Mouse (Mus musculus): ENCODE data around the gene Arl16. TPM values are rescaled to one million over a fixed set of nuclear protein-coding genes. Genes with fewer than 3 reads are reported as not detected.

Gene Arl16
- total and polyA plus RNA-seq, 3 experiments: 20.0 to 20.8 TPM; not detected in 1

GRCm38 (mm10) chr11:120484265-120484981 lies 17.0 kb upstream of the Arl16 start, which contains the start of gene Mrpl12:
Gene Mrpl12, plus strand, starts transcription at chr11:120484613.
- Histone ChIP-seq H3K4me1 (ENCODE audit: control insufficient read depth in 1 of 2, insufficient read depth in 2 of 2, low read length in 2 of 2) (peaks cover 3 to 13% of the 10 kb centered on the region in 2 experiments; a peak in 3 of 4 replicates), H3K9ac (ENCODE audit: control insufficient read depth, low read depth, low read length, poor library complexity, severe bottlenecking) (peak within 1 kb of the TSS; percentile 86), H3K36me3 (ENCODE audit: control insufficient read depth in 1 of 2, insufficient read depth in 2 of 2, low read length in 2 of 2) (peaks cover 7 to 10% of the 10 kb centered on the region in 2 experiments), H3K79me2 (ENCODE audit: control insufficient read depth, insufficient read depth, low read length, poor library complexity) (peaks cover 30% of the 10 kb centered on the region), H3K27me3 (ENCODE audit: control insufficient read depth in 1 of 2, insufficient read depth in 2 of 2, low read length in 2 of 2) (no peaks in the 10 kb centered on the region), H3K27ac (ENCODE audit: control insufficient read depth, low read depth, low read length) (peak within 1 kb of the TSS; percentile 73), H3K9me3 (replicated peaks; ENCODE audit: insufficient read depth, low read length) (no peaks in the 10 kb centered on the region), H3K4me3 (ENCODE audit: control insufficient read depth in 1 of 2, insufficient read depth in 1 of 2, low read depth in 2 of 2, low read length in 2 of 2) (peak within 1 kb of the TSS; percentile 73 to 74)
- DNase-seq (ENCODE audit: low read depth, low spot score): peak; percentile 98
- TF ChIP-seq HCFC1 (IDR thresholded peaks at IDR 0.05; ENCODE audit: low read depth, low read length): peak; percentile 96
- peak; percentile 90; the same call in 1 of the 2 replicates for TF ChIP-seq MAZ (IDR thresholded peaks at IDR 0.05; ENCODE audit: low read depth, low read length)
- TF ChIP-seq EP300 (IDR thresholded peaks at IDR 0.05; ENCODE audit: low read depth in 1 of 2, low read length in 2 of 2): no peak
- TF ChIP-seq CHD1 (IDR thresholded peaks at IDR 0.05; ENCODE audit: low read depth, low read length): no peak
- TF ChIP-seq KAT2A (conservative IDR thresholded peaks at IDR 0.05; ENCODE audit: low read depth, low read length): peak; percentile 92
- TF ChIP-seq TBP (IDR thresholded peaks at IDR 0.05; ENCODE audit: low read depth, low read length): peak; percentile 94
- TF ChIP-seq POLR2A (IDR thresholded peaks at IDR 0.05; ENCODE audit: control insufficient read depth in 1 of 2, insufficient read depth in 1 of 2, low read depth in 1 of 2, low read length in 2 of 2, poor library complexity in 1 of 2): peak; percentile 98 to 100
- peak; percentile 73; the same call in 1 of the 2 replicates for TF ChIP-seq POLR2AphosphoS5 (IDR thresholded peaks at IDR 0.05; ENCODE audit: borderline replicate concordance, low read depth, low read length)
- no peak for TF ChIP-seq ZNF384 (IDR thresholded peaks at IDR 0.05; ENCODE audit: low read depth, low read length)
- no peak for TF ChIP-seq MYB (IDR thresholded peaks at IDR 0.05; ENCODE audit: low read depth, low read length)
- TF ChIP-seq ELF1 (IDR thresholded peaks at IDR 0.05; ENCODE audit: low read depth, low read length): peak; percentile 89
- no peak for TF ChIP-seq BHLHE40 (IDR thresholded peaks at IDR 0.05; ENCODE audit: borderline replicate concordance, low read depth, low read length)
- TF ChIP-seq ZMIZ1 (IDR thresholded peaks at IDR 0.05; ENCODE audit: low read depth, low read length): peak; percentile 95
- peak; percentile 93 for TF ChIP-seq NRF1 (IDR thresholded peaks at IDR 0.05; ENCODE audit: insufficient read depth, low read depth, low read length, poor library complexity, severe bottlenecking)
- peak; percentile 98 for TF ChIP-seq MYC (IDR thresholded peaks at IDR 0.05; ENCODE audit: low read depth, low read length)
- no peak for TF ChIP-seq CHD2 (IDR thresholded peaks at IDR 0.05; ENCODE audit: low read length)
- peak; percentile 88 for TF ChIP-seq TCF12 (IDR thresholded peaks at IDR 0.05; ENCODE audit: low read depth, low read length)
- peak; percentile 99 for TF ChIP-seq POLR2AphosphoS2 (IDR thresholded peaks at IDR 0.05; ENCODE audit: low read length)
- TF ChIP-seq JUND (IDR thresholded peaks at IDR 0.05; ENCODE audit: low read depth, low read length): no peak
- peak; percentile 68 for TF ChIP-seq USF1 (IDR thresholded peaks at IDR 0.05; ENCODE audit: low read depth, low read length)
- TF ChIP-seq MXI1 (IDR thresholded peaks at IDR 0.05; ENCODE audit: low read depth, low read length): peak; percentile 99
- TF ChIP-seq ETS1 (IDR thresholded peaks at IDR 0.05; ENCODE audit: low read depth, low read length): peak; percentile 71; the same call in 1 of the 2 replicates
- TF ChIP-seq MAX (IDR thresholded peaks at IDR 0.05; ENCODE audit: low read length): peak; percentile 96
- TF ChIP-seq SIN3A (IDR thresholded peaks at IDR 0.05; ENCODE audit: low read length): peak; percentile 100
- peak; percentile 49; the same call in 1 of the 2 replicates for TF ChIP-seq GABPA (IDR thresholded peaks at IDR 0.05; ENCODE audit: low read depth, low read length)
- TF ChIP-seq SMC3 (IDR thresholded peaks at IDR 0.05; ENCODE audit: low read depth, low read length): no peak
- no peak for TF ChIP-seq MEF2A (IDR thresholded peaks at IDR 0.05; ENCODE audit: extremely low read depth, insufficient replicate concordance, low read depth, low read length, poor library complexity, severe bottlenecking)
- TF ChIP-seq CTCF (IDR thresholded peaks at IDR 0.05 in 2 of 3, conservative IDR thresholded peaks at IDR 0.05 in 1 of 3; ENCODE audit: control insufficient read depth in 1 of 3, insufficient read depth in 1 of 3, low read depth in 2 of 3, low read length in 3 of 3, poor library complexity in 1 of 3, severe bottlenecking in 1 of 3): 0 out of 6 replicates have a peak, but pooled peaks of 1 of the 3 experiments have one; percentile 1
- TF ChIP-seq NELFE (IDR thresholded peaks at IDR 0.05; ENCODE audit: low read depth, low read length): peak; percentile 98
- peak; percentile 94; the same call in 1 of the 2 replicates for TF ChIP-seq UBTF (IDR thresholded peaks at IDR 0.05; ENCODE audit: borderline replicate concordance, insufficient read depth, low read depth, low read length)

All from MEL (cell line).